Mouse (Mus musculus) right cerebral cortex, adult 18-20 months (tissue): ENCODE measurements at regions not wholly inside any gene's neighbourhood (a gene's known extent, or its start where the extent isn't known, plus 50 kb on each side); places are given as distances from the start of the nearest gene placed in this dataset.

Experiments
- DNase-seq: peaks from one replicate; pipeline ENCODE4 v3.0.0; 2022; ENCODE audit warnings: mixed read lengths

- DNase-seq = no peak
Measured at GRCm38 (mm10) chr10:111795056-111795455, 177.4 kb upstream of the Krr1 start.

GRCm38 (mm10) chr10:111795756-111796155 lies 176.7 kb upstream of the Krr1 start:
- no peak for DNase-seq

- no peak for DNase-seq
Measured at GRCm38 (mm10) chr10:111798851-111799281, 173.6 kb upstream of the Krr1 start.

DNA sequence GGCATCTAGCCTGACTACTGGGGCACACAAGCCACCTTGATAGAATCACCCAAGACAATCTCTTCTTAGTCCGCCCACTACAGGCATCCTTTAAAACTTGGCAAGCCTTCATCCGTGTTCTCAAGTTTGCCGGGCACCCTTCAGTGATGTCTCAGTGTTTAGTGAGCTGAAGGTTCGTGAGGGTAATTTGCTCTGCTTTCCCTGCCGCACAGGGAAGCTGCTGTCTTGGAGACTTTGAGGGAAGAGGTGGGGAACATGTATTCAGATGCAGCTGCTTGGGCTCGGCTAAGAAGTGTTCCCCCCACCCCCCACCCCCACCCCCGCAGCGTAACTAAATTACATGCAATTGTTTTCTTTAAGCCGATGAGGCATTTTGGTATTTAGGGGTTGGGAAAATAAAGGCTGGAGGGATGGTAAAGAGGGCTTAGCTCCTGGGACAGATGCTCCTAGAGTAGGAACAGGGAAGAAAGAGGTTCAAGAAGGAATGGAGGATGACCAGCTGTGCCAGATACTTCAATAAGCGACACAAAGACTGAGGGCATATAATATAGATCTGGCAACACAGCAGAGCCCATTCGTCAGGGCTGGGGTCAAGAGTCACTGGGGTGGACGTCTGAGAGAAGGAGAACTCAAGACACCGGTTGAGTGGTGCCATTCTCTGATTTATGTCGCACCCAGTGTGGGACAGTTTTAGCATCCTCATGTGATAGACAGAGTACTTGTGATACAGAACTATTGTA lies 172.4 kb upstream of the Krr1 start:
- DNase-seq = no peak

DNA sequence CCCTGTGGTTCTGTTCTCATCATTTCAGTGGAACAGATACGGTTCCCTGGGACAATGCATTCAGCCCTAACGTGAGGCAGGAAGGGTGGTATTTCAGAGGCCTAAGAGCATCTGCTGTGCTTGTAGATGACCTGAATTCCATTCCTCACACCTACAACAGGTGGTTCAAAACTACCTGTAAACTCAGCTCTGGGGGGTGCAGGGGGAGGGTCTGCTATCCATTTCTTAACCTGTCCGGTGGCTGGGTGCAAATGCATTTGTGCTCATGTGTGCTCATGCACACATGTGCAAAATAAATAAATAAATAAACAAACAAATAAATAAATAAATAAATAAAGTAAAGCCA lies 171.9 kb upstream of the Krr1 start:
- no peak for DNase-seq

GRCm38 (mm10) chr10:111801021-111801793 lies 171.3 kb upstream of the Krr1 start:
- no peak for DNase-seq

- no peak for DNase-seq
Measured at GRCm38 (mm10) chr10:111801794-111802359, 170.6 kb upstream of the Krr1 start.

DNA sequence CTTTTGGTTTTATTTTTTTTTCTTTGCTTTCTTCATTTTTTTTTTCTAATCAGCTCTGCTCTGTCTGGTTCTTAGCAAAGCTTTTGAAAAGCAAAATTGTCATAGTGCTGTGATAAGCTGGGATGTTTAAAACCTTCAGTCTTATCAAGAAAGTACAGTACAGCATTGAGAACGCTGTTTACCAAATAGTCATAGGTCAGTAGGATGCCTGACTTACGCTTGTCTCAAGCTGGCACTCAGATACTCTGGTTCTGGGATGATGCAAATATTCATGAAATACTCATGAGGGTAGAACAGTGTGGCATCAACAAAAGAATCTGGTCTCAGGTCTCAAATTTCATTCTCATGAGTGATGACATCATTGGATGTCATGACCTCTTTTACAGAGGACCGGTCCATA lies 166.1 kb upstream of the Krr1 start:
- no peak for DNase-seq

DNA sequence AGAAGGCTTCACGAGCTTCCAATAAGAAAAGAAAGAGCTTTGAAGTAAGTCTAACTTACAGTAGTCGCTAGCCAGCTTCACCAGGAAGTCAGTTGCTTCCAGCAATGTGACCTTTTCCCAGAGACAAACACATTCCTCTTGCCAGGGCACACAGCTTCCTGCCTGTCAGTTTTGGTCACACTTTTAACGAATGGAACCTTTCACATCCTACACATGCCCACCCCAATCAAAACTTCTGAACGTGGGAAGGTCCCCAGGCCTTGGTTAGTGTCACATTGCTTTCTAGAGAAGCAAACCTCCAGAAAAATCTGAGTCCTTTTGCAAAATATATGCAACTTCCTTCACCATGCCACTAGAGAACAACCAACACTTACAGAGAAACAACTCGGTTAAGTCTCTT lies 165.5 kb upstream of the Krr1 start:
- no peak for DNase-seq

DNA sequence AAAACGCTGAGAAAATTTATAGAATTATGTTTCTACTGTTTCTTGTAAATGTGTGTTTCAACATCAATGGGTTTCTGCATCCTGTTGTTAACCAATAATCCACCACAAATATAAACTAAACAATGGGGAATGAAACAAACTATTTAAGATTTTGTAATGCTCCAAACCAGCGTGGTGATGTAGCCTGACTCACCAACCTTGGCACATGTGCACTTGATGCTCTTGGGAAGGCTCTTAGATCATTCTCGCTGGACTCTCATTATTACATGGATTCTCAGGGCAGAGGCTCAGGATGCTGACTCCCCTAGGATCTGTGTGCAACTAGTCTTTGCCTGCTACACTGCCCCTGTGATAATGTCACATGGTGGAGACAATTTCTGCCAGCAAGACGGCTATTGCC lies 158.7 kb upstream of the Krr1 start:
- DNase-seq = no peak

GRCm38 (mm10) chr10:111814648-111815047 lies 157.8 kb upstream of the Krr1 start:
- DNase-seq = no peak

- DNase-seq = no peak
Measured at GRCm38 (mm10) chr10:111815160-111815559, 157.3 kb upstream of the Krr1 start.

DNA sequence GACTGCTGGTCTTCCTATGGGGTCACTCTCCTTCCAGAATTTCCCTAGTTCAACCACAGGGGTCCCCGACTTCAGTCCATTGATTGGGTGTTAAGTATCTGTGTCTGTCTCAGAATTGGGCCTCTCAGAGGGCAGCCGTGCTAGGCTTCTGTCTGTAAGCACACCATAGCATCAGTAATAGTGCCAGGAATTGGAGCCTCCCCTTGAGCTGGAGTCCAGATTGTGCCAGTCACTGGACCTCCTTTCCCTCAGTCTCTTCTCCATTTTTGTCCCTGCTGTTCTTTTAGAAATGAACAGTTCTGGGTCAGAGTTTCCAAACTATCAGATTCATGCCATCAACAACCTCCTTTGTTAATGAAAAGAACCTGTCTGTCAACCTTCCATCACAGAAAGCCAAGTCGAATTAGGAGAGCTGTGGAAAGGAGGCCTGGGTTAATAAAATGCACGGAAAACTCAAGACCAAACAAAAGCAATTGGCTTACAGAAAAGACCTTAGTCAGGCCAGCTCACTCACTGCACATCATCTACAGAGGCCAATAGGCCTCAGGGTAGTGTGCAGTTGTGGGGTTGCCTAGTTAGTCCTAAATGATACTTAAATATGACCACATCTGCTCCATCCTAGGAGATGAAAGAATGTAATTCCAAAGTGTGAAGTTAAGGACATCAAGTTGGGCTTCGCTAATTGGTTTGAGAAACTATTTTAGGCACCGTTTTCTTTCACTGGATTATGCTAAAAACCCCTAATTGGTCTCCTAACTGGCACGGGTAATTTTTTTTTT lies 156.5 kb upstream of the Krr1 start:
- no peak for DNase-seq

DNA sequence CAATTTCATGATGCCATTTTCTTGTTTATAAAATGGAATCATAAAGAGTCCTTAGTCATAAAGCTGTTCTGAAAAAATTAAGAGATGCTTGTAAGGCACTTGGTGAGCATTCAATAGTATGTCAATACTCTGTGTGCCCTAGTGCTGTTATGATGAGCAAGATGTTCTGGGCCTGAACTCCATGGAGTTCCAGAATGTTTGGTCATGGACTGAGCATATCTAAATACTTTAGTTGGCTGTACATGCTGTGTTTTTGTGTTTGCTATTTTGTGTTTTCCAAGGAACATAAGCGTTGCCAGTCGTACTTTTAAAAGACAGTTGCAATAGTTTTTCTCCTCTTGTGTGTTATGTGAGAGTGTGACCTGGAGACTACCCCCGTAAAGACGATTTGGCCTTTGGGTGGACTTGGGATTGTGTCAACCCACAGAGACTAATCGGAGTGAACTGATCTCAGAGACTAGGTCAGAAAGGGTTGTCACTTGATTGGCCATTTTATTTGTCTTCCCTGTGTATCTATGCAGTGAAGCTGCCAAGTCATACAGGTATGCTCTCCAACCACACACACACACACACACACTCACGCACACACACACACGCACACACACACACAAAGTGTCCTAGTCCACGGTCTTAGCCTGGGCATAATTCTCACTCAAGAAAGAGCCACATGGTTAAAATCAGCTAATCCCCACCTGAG lies 152.6 kb upstream of the Krr1 start:
- DNase-seq = no peak

GRCm38 (mm10) chr10:111824820-111825219 lies 147.6 kb upstream of the Krr1 start:
- DNase-seq = no peak

GRCm38 (mm10) chr10:111826033-111826754 lies 146.3 kb upstream of the Krr1 start:
- no peak for DNase-seq

GRCm38 (mm10) chr10:111827246-111827645 lies 145.2 kb upstream of the Krr1 start:
- no peak for DNase-seq

DNA sequence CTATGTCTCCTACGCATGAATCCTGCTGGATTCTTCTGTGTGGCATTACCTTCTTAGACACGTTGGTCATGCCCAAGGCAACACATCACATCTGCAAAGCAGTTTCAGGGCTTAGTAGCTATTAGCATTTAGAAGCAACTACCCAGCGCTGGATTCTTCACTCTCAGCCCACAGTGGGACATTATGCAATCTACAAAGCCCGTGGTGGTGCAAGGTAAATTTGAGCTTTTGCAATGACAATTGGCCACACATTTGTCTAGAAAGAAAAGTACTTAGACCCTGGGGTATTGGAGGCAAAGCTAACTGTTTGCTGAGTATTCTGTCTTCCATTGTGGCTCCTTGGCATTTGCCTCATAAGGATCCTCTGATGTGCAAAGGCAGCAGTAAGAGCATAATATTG lies 144.5 kb upstream of the Krr1 start:
- no peak for DNase-seq

GRCm38 (mm10) chr10:111828610-111829009 lies 143.9 kb upstream of the Krr1 start:
- DNase-seq = no peak

- no peak for DNase-seq
Measured at GRCm38 (mm10) chr10:111829291-111829690, 143.2 kb upstream of the Krr1 start.

- DNase-seq = no peak
Measured at GRCm38 (mm10) chr10:111831105-111831504, 141.4 kb upstream of the Krr1 start.

GRCm38 (mm10) chr10:111833611-111834010 lies 138.9 kb upstream of the Krr1 start:
- no peak for DNase-seq
